Mouse (Mus musculus) cortical plate, adult 2 months (tissue): Measurements from ENCODE around the gene Gstt3.

Source experiments
- CTCF ChIP-seq: fragments of 200-500 bp; IDR thresholded peaks from 2 replicates; pipeline ENCODE4 v1.5.1; 2011; ENCODE audit warnings: mild to moderate bottlenecking, control low read depth, low read length; ENCODE audit not compliant: insufficient read depth; ENCODE audit errors: extremely low read depth
- POLR2A ChIP-seq: fragments of 200-500 bp; IDR thresholded peaks from 2 replicates; pipeline ENCODE4 v1.6.1; 2011; ENCODE audit warnings: mild to moderate bottlenecking, low read length, control low read depth; ENCODE audit not compliant: insufficient read depth; ENCODE audit errors: extremely low read depth

- TF ChIP-seq CTCF (no peak), POLR2A (no peak)
These were observed at the start of gene Gstt3, which contains the start of gene Gm20441 for GRCm38 (mm10) chr10:75780769-75781578.
